Mouse (Mus musculus): ENCODE measurements around the gene Rnase10. TPM values are rescaled to one million over a fixed set of nuclear protein-coding genes. Genes with fewer than 3 reads are reported as not detected.

Gene Rnase10
- polyA plus RNA-seq (2012) = 0.11 TPM in 1 of 2 replicates, not detected in the other

DNA sequence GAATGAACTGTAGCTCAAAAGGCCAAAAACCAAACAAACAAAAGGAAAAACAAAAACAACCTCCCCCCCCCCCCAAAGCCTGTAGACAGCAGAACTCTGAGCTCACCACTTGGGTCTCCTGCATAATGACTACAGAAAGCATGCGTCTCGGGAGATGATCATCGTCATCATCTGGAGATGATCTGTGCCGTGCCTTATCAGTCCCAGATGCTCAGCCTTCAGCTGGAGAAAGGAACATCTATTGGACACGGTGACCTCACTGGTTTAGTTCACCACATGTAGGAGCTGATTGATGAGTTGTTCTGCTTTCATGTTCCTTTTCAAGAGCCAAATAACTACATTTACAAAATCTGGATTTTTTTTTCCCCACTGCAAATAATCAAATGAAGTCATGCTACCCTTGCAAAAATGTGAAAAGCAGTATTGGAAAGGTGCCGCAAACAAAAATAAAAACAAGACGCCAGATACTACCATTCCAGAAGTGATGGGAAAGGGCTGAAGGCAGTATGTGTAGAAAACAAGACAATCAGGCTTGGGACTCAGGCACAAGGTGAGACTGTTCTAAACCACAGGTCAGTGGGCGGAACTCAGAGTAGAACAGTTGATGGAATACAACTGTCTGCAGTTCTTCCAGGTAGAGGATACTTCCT is at the start of gene Rnase10:
Gene Rnase10, plus strand, starts transcription at position 600 of the 650 bp plus-strand sequence.

GRCm38 (mm10) chr14:51041769-51042168 is 34.2 kb downstream of the Rnase10 start, which contains the start of gene Rnase9:
Gene Rnase9 (minus strand): TSS chr14:51041869.

GRCm38 (mm10) chr14:51050063-51050462 is 42.5 kb downstream of the Rnase10 start, which contains the start of gene Rnase11:
Gene Rnase11 (minus strand): TSS chr14:51050163.

GRCm38 (mm10) chr14:51057401-51057831 is 49.9 kb downstream of the Rnase10 start, which contains the start of gene Rnase12:
Gene Rnase12 (minus strand): TSS chr14:51057661.

Other genes with a start within 250 kb of the Rnase10 start
- gene Ttc5, start 222.2 kb upstream of the Rnase10 start, polyA plus RNA-seq (2012) = 16.2 and 18.6 TPM in 2 replicates
- gene Ccnb1ip1, start 200.0 kb upstream of the Rnase10 start, polyA plus RNA-seq (2012) = not detected in 2 replicates
- 5.3 and 6.5 TPM in 2 replicates for gene Parp2, start 199.9 kb upstream of the Rnase10 start, polyA plus RNA-seq (2012)
- 4.2 and 6.3 TPM in 2 replicates for gene Tep1, start 137.2 kb upstream of the Rnase10 start, polyA plus RNA-seq (2012)
- gene Klhl33, start 110.2 kb upstream of the Rnase10 start, polyA plus RNA-seq (2012) = 0.05 and 0.17 TPM in 2 replicates
- gene Osgep, start 82.9 kb upstream of the Rnase10 start, polyA plus RNA-seq (2012) = 62.9 and 65.3 TPM in 2 replicates
- gene Apex1, start 82.8 kb upstream of the Rnase10 start, polyA plus RNA-seq (2012) = 152 and 183 TPM in 2 replicates
- 97.7 and 140 TPM in 2 replicates for gene Pip4p1, start 76.9 kb upstream of the Rnase10 start, polyA plus RNA-seq (2012)
- gene Pnp, start 76.7 kb upstream of the Rnase10 start, polyA plus RNA-seq (2012) = 4.1 and 6.2 TPM in 2 replicates
- 3.0 and 6.9 TPM in 2 replicates for gene Gm49342, start 63.2 kb upstream of the Rnase10 start, polyA plus RNA-seq (2012)
- gene Pnp2, start 51.8 kb upstream of the Rnase10 start, polyA plus RNA-seq (2012) = 0.09 and 0.71 TPM in 2 replicates
- gene Rnase9, start 34.1 kb downstream of the Rnase10 start, polyA plus RNA-seq (2012) = not detected in 2 replicates
- gene Rnase11, start 42.4 kb downstream of the Rnase10 start, polyA plus RNA-seq (2012) = not detected in 2 replicates
- gene Rnase12, start 49.9 kb downstream of the Rnase10 start, polyA plus RNA-seq (2012) = 0.18 TPM in 1 of 2 replicates, not detected in the other
- gene Olfr750, start 66.7 kb downstream of the Rnase10 start, polyA plus RNA-seq (2012) = not detected in 2 replicates
- 0.25 and 0.35 TPM in 2 replicates for gene Rnase4, start 83.3 kb downstream of the Rnase10 start, polyA plus RNA-seq (2012)
- gene Ang, start 83.4 kb downstream of the Rnase10 start, polyA plus RNA-seq (2012) = 0.15 TPM in 1 of 2 replicates, not detected in the other
- not detected in 2 replicates for gene Eddm3b, start 106.7 kb downstream of the Rnase10 start, polyA plus RNA-seq (2012)
- 1.7 TPM in 2 replicates for gene Rnase6, start 116.2 kb downstream of the Rnase10 start, polyA plus RNA-seq (2012)
- not detected in 2 replicates for gene Rnase1, start 139.0 kb downstream of the Rnase10 start, polyA plus RNA-seq (2012)
- gene Rnase2b, start 154.5 kb downstream of the Rnase10 start, polyA plus RNA-seq (2012) = not detected in 2 replicates
- not detected in 2 replicates for gene Ang2, start 191.4 kb downstream of the Rnase10 start, polyA plus RNA-seq (2012)
- gene Ear14, start 195.6 kb downstream of the Rnase10 start, polyA plus RNA-seq (2012) = not detected in 2 replicates
- gene Rnase2a, start 248.4 kb downstream of the Rnase10 start, polyA plus RNA-seq (2012) = not detected in 2 replicates

Data from megakaryocyte-erythroid progenitor cell, adult 5 weeks (primary cell).